Mouse (Mus musculus): ENCODE data around the gene Gm20532. TPM values are rescaled to one million over a fixed set of nuclear protein-coding genes. Genes with fewer than 3 reads are reported as not detected.

The Gm20532 gene
- polyA plus RNA-seq, 1 experiment, result not detected

DNA sequence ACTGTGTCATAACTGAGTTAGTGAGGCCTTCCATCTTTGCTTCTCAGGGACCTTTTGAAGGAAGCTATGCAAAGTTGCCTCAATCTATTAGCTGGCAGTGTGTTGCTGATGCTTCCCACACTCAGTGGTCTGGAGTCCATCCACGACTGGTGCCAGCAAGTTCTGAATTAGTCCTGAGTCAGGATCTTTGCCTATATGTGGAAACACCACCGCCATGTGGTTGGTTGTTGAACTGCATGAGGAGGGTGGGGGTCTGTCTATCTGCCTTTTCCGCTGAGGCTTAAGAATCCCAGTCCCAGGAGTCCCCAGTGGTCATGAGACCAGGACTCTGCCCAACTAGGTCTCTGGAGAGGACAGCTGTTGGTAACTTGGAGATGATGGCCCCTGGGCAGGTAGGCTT lies 16.4 kb upstream of the Gm20532 start:
- Histone ChIP-seq H3K36me3 (ENCODE audit: control insufficient read depth, insufficient read depth, low read length) (no peaks in the 10 kb centered on the region), H3K4me1 (replicated peaks; ENCODE audit: control insufficient read depth, insufficient read depth, low read length) (peaks cover 3% of the 10 kb centered on the region), H3K27me3 (ENCODE audit: control insufficient read depth, insufficient read depth, low read length) (no peaks in the 10 kb centered on the region), H3K27ac (ENCODE audit: control insufficient read depth, insufficient read depth, low read length) (no peak overlapping the region), H3K4me3 (ENCODE audit: control insufficient read depth, insufficient read depth, low read length) (no peak overlapping the region)
- DNase-seq, result peak; percentile 66
- WGBS, result 46% methylated on average over 3 of the region's 3 CpGs
- TF ChIP-seq CTCF (IDR thresholded peaks at IDR 0.05; ENCODE audit: borderline replicate concordance, control insufficient read depth, extremely low read depth, insufficient read depth, low read length, poor library complexity) (peak; percentile 67; the same call in 1 of the 2 replicates), POLR2A (IDR thresholded peaks at IDR 0.05; ENCODE audit: control insufficient read depth, extremely low read depth, insufficient read depth, low read length, poor library complexity) (no peak)

DNA sequence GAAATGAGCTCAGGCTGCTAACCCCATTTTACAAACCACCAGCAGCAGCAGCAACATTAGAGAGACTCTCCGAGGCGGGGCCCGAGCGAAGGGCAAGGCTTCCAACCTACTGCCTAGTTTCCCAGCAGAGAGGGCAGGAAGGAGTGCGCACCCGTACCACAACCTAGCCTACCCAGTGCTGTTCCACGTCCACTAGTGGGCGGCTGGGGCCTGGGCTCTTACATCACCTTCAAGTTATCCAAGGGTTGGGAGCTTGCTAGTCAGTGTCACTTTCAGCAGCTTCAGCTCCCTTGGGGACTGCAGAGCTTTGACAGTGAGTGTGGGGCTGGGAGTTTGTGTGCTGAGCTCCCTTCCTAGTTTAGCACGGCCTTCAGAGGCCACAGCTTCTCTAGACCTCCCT lies 15.0 kb upstream of the Gm20532 start:
- TF ChIP-seq CTCF (IDR thresholded peaks at IDR 0.05; ENCODE audit: borderline replicate concordance, control insufficient read depth, extremely low read depth, insufficient read depth, low read length, poor library complexity) (no peak), POLR2A (IDR thresholded peaks at IDR 0.05; ENCODE audit: control insufficient read depth, extremely low read depth, insufficient read depth, low read length, poor library complexity) (no peak)
- 66% methylated on average over 9 of the region's 9 CpGs for WGBS
- H3K4me1 ChIP-seq (replicated peaks; ENCODE audit: control insufficient read depth, insufficient read depth, low read length), result no peaks in the 10 kb centered on the region
- H3K27ac ChIP-seq (ENCODE audit: control insufficient read depth, insufficient read depth, low read length), result no peak overlapping the region
- no peaks in the 10 kb centered on the region for H3K27me3 ChIP-seq (ENCODE audit: control insufficient read depth, insufficient read depth, low read length)
- DNase-seq, result no peak
- no peaks in the 10 kb centered on the region for H3K36me3 ChIP-seq (ENCODE audit: control insufficient read depth, insufficient read depth, low read length)
- H3K4me3 ChIP-seq (ENCODE audit: control insufficient read depth, insufficient read depth, low read length), result no peak overlapping the region

DNA sequence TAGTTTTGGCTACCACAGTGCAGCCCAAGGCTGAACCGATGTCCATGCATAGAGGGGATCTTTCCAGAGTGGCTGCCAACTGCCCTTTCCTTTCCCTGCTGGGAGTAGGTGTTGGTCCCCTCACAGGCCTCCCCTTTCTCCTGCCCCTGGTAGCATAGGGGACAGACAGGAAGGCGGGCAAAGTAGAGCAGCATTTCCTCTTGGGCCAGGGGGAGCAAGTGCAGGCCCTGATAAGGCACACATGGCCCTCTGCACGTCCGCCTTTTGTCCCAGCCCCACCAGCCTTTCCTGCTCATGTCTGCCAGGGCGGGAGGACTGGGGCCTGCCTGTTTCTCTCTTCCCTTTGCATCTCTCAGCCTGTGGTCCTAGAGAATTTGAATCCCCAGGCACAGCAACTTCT lies 14.6 kb upstream of the Gm20532 start:
- Histone ChIP-seq H3K4me1 (replicated peaks; ENCODE audit: control insufficient read depth, insufficient read depth, low read length) (no peaks in the 10 kb centered on the region), H3K27me3 (ENCODE audit: control insufficient read depth, insufficient read depth, low read length) (no peaks in the 10 kb centered on the region), H3K4me3 (ENCODE audit: control insufficient read depth, insufficient read depth, low read length) (no peak overlapping the region), H3K27ac (ENCODE audit: control insufficient read depth, insufficient read depth, low read length) (no peak overlapping the region), H3K36me3 (ENCODE audit: control insufficient read depth, insufficient read depth, low read length) (no peaks in the 10 kb centered on the region)
- 67% methylated on average over 5 of the region's 5 CpGs for WGBS
- TF ChIP-seq POLR2A (IDR thresholded peaks at IDR 0.05; ENCODE audit: control insufficient read depth, extremely low read depth, insufficient read depth, low read length, poor library complexity), result no peak
- DNase-seq, result no peak

DNA sequence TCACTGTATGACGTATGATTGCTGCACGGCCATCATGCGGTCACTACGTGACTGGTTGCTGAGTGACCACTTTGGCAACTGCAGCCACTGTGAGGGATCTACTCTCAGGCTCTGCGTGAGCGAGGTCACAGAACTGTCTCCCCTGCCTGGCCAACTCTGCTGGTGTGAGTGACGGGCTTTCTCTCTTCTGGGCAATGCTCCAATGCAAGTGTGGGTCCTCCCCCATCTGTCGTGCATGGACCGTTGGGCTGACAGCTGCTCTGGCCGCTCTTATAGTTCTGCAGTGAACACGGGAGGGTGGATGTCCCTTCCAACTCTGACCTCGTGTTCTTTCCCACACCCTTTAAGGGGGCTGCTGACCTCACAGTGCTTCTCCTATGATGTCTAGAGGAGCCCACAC lies 13.0 kb upstream of the Gm20532 start:
- Histone ChIP-seq H3K27ac (ENCODE audit: control insufficient read depth, insufficient read depth, low read length) (no peak overlapping the region), H3K4me1 (replicated peaks; ENCODE audit: control insufficient read depth, insufficient read depth, low read length) (peaks cover 5% of the 10 kb centered on the region), H3K27me3 (ENCODE audit: control insufficient read depth, insufficient read depth, low read length) (no peaks in the 10 kb centered on the region), H3K36me3 (ENCODE audit: control insufficient read depth, insufficient read depth, low read length) (no peaks in the 10 kb centered on the region), H3K4me3 (ENCODE audit: control insufficient read depth, insufficient read depth, low read length) (no peak overlapping the region)
- no peak for TF ChIP-seq CTCF (IDR thresholded peaks at IDR 0.05; ENCODE audit: borderline replicate concordance, control insufficient read depth, extremely low read depth, insufficient read depth, low read length, poor library complexity)
- DNase-seq, result no peak
- WGBS, result 56% methylated on average over 12 of the region's 12 CpGs

DNA sequence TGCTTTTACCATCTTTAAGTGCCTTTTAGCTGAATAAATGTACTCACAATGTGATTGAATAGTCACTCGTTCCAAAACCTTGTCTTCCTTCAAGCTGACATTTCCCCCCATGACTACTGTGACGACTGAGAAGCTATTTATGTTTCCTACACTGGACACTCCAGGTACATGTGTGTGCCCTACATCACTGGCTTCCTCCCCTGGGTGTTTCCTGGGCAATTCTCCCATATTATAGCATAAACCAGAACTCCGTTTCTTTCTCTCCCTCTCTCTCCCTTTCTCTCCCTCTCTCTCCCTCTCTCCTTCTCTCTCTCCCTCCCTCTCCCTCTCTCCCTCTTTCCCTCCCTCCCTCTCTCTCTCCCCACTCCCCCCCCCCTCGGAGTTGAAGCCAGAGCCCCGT lies 12.6 kb upstream of the Gm20532 start:
- Histone ChIP-seq H3K27ac (ENCODE audit: control insufficient read depth, insufficient read depth, low read length) (no peak overlapping the region), H3K27me3 (ENCODE audit: control insufficient read depth, insufficient read depth, low read length) (no peaks in the 10 kb centered on the region), H3K4me3 (ENCODE audit: control insufficient read depth, insufficient read depth, low read length) (no peak overlapping the region), H3K36me3 (ENCODE audit: control insufficient read depth, insufficient read depth, low read length) (no peaks in the 10 kb centered on the region), H3K4me1 (replicated peaks; ENCODE audit: control insufficient read depth, insufficient read depth, low read length) (peaks cover 9% of the 10 kb centered on the region)
- no peak for DNase-seq
- 34% methylated on average over 5 of the region's 5 CpGs for WGBS
- no peak for TF ChIP-seq CTCF (IDR thresholded peaks at IDR 0.05; ENCODE audit: borderline replicate concordance, control insufficient read depth, extremely low read depth, insufficient read depth, low read length, poor library complexity)
- no peak for TF ChIP-seq POLR2A (IDR thresholded peaks at IDR 0.05; ENCODE audit: control insufficient read depth, extremely low read depth, insufficient read depth, low read length, poor library complexity)

DNA sequence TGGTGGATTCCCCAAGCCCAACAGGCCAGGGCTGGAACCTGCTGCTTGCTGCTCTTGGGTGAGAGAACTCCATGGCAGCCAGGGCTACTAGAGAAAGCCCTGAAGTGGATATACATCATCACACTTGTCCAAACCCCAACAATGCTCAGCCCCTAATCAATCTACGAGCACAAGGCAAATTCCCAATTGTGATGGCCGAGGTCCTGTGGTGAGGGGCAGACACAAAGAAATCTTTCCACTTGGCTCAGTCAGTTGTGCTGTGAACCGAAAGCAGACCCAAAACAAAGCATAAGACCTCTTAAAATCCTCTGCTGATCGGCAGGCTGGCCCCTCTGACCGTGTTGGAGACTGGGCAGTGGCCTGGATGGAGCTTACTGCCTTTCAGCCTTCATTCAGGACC lies 11.6 kb upstream of the Gm20532 start:
- Histone ChIP-seq H3K4me3 (ENCODE audit: control insufficient read depth, insufficient read depth, low read length) (no peak overlapping the region), H3K27ac (ENCODE audit: control insufficient read depth, insufficient read depth, low read length) (no peak overlapping the region), H3K27me3 (ENCODE audit: control insufficient read depth, insufficient read depth, low read length) (no peaks in the 10 kb centered on the region), H3K4me1 (replicated peaks; ENCODE audit: control insufficient read depth, insufficient read depth, low read length) (peaks cover 10% of the 10 kb centered on the region), H3K36me3 (ENCODE audit: control insufficient read depth, insufficient read depth, low read length) (no peaks in the 10 kb centered on the region)
- no peak for DNase-seq
- WGBS, result 89% methylated on average over 5 of the region's 5 CpGs
- TF ChIP-seq POLR2A (IDR thresholded peaks at IDR 0.05; ENCODE audit: control insufficient read depth, extremely low read depth, insufficient read depth, low read length, poor library complexity), result no peak
- no peak for TF ChIP-seq CTCF (IDR thresholded peaks at IDR 0.05; ENCODE audit: borderline replicate concordance, control insufficient read depth, extremely low read depth, insufficient read depth, low read length, poor library complexity)

DNA sequence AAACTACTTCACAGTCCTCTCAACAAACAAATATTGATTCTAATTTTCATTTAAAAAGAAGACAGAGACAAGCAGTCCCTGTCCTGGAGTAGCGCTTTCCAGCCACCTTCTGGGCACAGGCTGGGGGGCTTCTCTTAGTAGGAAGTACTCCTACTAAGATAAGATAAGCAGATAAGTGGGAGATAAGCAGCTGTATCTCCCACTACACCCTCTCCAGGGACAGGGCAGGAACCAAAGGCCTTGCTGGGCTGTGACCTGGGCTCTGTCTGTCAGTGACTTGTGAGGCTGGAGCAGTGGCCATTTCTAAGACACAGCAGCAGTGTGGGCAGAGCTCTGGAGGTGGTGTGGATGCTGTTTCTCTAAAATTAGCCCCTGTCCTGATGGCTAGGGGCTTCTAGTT lies 11.1 kb upstream of the Gm20532 start:
- DNase-seq, result no peak
- WGBS, result 94% methylated on average over 1 of the region's 1 CpGs
- H3K27ac ChIP-seq (ENCODE audit: control insufficient read depth, insufficient read depth, low read length), result no peak overlapping the region
- no peak for TF ChIP-seq POLR2A (IDR thresholded peaks at IDR 0.05; ENCODE audit: control insufficient read depth, extremely low read depth, insufficient read depth, low read length, poor library complexity)
- H3K4me3 ChIP-seq (ENCODE audit: control insufficient read depth, insufficient read depth, low read length), result no peak overlapping the region
- no peaks in the 10 kb centered on the region for H3K36me3 ChIP-seq (ENCODE audit: control insufficient read depth, insufficient read depth, low read length)
- no peaks in the 10 kb centered on the region for H3K27me3 ChIP-seq (ENCODE audit: control insufficient read depth, insufficient read depth, low read length)
- peaks cover 10% of the 10 kb centered on the region for H3K4me1 ChIP-seq (replicated peaks; ENCODE audit: control insufficient read depth, insufficient read depth, low read length)

All from thymus, adult 2 months (tissue).